Mouse (Mus musculus) G1E (cell line): ENCODE results near the gene Krt27. TPM values are rescaled to one million over a fixed set of nuclear protein-coding genes. Genes with fewer than 3 reads are reported as not detected.

ENCODE experiments used
- ATAC-seq: 2 replicates; pipeline ENCODE4 v1.8.0; 2016; ENCODE audit warnings: mild to moderate bottlenecking; ENCODE audit not compliant: insufficient number of reproducible peaks, poor library complexity, low FRiP score, severe bottlenecking; ENCODE audit errors: extremely low read depth
- DNase-seq: peaks from one replicate; pipeline ENCODE4 v3.0.0; 2012; ENCODE audit warnings: low spot score
- H3K27me3 ChIP-seq: 2 replicates; pipeline ENCODE4 v1.6.1; 2012; ENCODE audit warnings: mild to moderate bottlenecking, low read length, inconsistent platforms; ENCODE audit not compliant: insufficient read depth
- H3K36me3 ChIP-seq: replicated peaks from 2 replicates; pipeline ENCODE3; 2012; ENCODE audit warnings: mild to moderate bottlenecking, inconsistent platforms
- H3K4me1 ChIP-seq: 2 replicates; pipeline ENCODE4 v1.6.1; 2012; ENCODE audit warnings: low read depth, low read length, inconsistent platforms, mixed read lengths; ENCODE audit not compliant: insufficient read depth
- H3K4me3 ChIP-seq: 2 replicates; pipeline ENCODE4 v1.5.1; 2012; ENCODE audit warnings: low read depth, mild to moderate bottlenecking, inconsistent platforms, low read length, moderate library complexity, mixed read lengths
- H3K9me3 ChIP-seq: replicated peaks from 2 replicates; pipeline ENCODE4 v1.6.1; 2012; ENCODE audit warnings: inconsistent platforms
- CTCF ChIP-seq: IDR thresholded peaks from 2 replicates; pipeline ENCODE4 v1.5.1; 2012; ENCODE audit warnings: low read depth, low read length, inconsistent platforms, mixed read lengths
- GATA1 ChIP-seq: IDR thresholded peaks from 2 replicates; pipeline ENCODE4 v1.6.1; 2012; ENCODE audit warnings: borderline replicate concordance, low read length, inconsistent platforms, mixed read lengths
- GATA2 ChIP-seq: IDR thresholded peaks from 2 replicates; pipeline ENCODE4 v1.6.1; 2012; ENCODE audit warnings: low read depth, low read length, inconsistent platforms, borderline replicate concordance
- POLR2AphosphoS5 ChIP-seq: IDR thresholded peaks from 2 replicates; pipeline ENCODE4 v1.6.1; 2012; ENCODE audit warnings: low read depth, low read length, inconsistent platforms; ENCODE audit not compliant: insufficient replicate concordance
- TAL1 ChIP-seq: conservative IDR thresholded peaks from 2 replicates; pipeline ENCODE4 v1.6.1; 2012; ENCODE audit warnings: low read depth, low read length, inconsistent platforms, mixed read lengths
- polyA plus RNA-seq: library from polyadenylated mRNA; stranded (reverse); fragments of >175 nt; gene quantifications from 2 replicates; pipeline ENCODE4 v1.2.3, GENCODE M21; 2012
- total RNA-seq, 2 experiments: library from RNA; stranded (forward) in 1 of 2; stranded (reverse) in 1 of 2; fragments of 200-1000 nt in 1 of 2; fragments of >200 nt in 1 of 2; fragmentation: Nextera tagmentation in 1 of 2; gene quantifications; 2 replicates each; pipeline ENCODE4 v1.2.3; 2014 to 2017

The Krt27 gene
- total and polyA plus RNA-seq, 3 experiments: not detected

GRCm38 (mm10) chr11:99391375-99391774 is 40.5 kb upstream of the Krt27 start:
- H3K36me3 ChIP-seq: peaks cover 19% of the 10 kb centered on the region
- no peak for DNase-seq
- TF ChIP-seq GATA1: no peak
- no peak for TF ChIP-seq CTCF
- TF ChIP-seq TAL1: no peak
- TF ChIP-seq POLR2AphosphoS5: no peak
- TF ChIP-seq GATA2: no peak
- peaks cover 17% of the 10 kb centered on the region for H3K4me1 ChIP-seq
- no peak for ATAC-seq
- H3K9me3 ChIP-seq: no peaks in the 10 kb centered on the region
- no peaks in the 10 kb centered on the region for H3K27me3 ChIP-seq
- no peak overlapping the region for H3K4me3 ChIP-seq

- no peak for ATAC-seq
- TF ChIP-seq GATA1: no peak
- TF ChIP-seq GATA2: no peak
- no peak for TF ChIP-seq CTCF
- TF ChIP-seq POLR2AphosphoS5: no peak
- TF ChIP-seq TAL1: no peak
These were observed 40.0 kb upstream of the Krt27 start for GRCm38 (mm10) chr11:99390866-99391265.

GRCm38 (mm10) chr11:99389264-99389663 is 38.4 kb upstream of the Krt27 start, which contains the start of gene Krt10:
Krt10 (minus strand) TSS chr11:99389364.
- Histone ChIP-seq H3K36me3 (peaks cover 19% of the 10 kb centered on the region), H3K4me1 (peaks cover 22% of the 10 kb centered on the region), H3K9me3 (no peaks in the 10 kb centered on the region), H3K27me3 (no peaks in the 10 kb centered on the region), H3K4me3 (no peak within 1 kb of the TSS)
- no peak for DNase-seq
- TF ChIP-seq CTCF (no peak), GATA2 (no peak), GATA1 (no peak), TAL1 (no peak), POLR2AphosphoS5 (no peak)
- ATAC-seq: no peak

More at GRCm38 (mm10) chr11:99390866-99391265, 40.0 kb upstream of the Krt27 start:
- Histone ChIP-seq H3K4me3 (no peak overlapping the region), H3K4me1 (peaks cover 19% of the 10 kb centered on the region), H3K9me3 (no peaks in the 10 kb centered on the region), H3K36me3 (peaks cover 19% of the 10 kb centered on the region), H3K27me3 (no peaks in the 10 kb centered on the region)
- DNase-seq: no peak

- Histone ChIP-seq H3K36me3 (peaks cover 19% of the 10 kb centered on the region), H3K9me3 (no peaks in the 10 kb centered on the region), H3K4me3 (no peak overlapping the region), H3K4me1 (peaks cover 24% of the 10 kb centered on the region), H3K27me3 (no peaks in the 10 kb centered on the region)
- no peak for TF ChIP-seq POLR2AphosphoS5
- no peak for TF ChIP-seq CTCF
- TF ChIP-seq GATA1: no peak
- TF ChIP-seq GATA2: no peak
- TF ChIP-seq TAL1: no peak
- DNase-seq (no peak), ATAC-seq (no peak)
These were observed 37.8 kb upstream of the Krt27 start for GRCm38 (mm10) chr11:99388661-99389060.

- peak overlapping the region; percentile 74 for H3K4me3 ChIP-seq
- peaks cover 24% of the 10 kb centered on the region for H3K4me1 ChIP-seq
- H3K27me3 ChIP-seq: no peaks in the 10 kb centered on the region
- H3K9me3 ChIP-seq: no peaks in the 10 kb centered on the region
- peaks cover 19% of the 10 kb centered on the region for H3K36me3 ChIP-seq
- ATAC-seq (peak; percentile 80), DNase-seq (peak; percentile 72)
- TF ChIP-seq CTCF: no peak
- TF ChIP-seq GATA2: no peak
- no peak for TF ChIP-seq TAL1
- TF ChIP-seq POLR2AphosphoS5: no peak
- no peak for TF ChIP-seq GATA1
These were observed 35.2 kb upstream of the Krt27 start for GRCm38 (mm10) chr11:99385813-99386721.

GRCm38 (mm10) chr11:99379568-99379967 is 28.7 kb upstream of the Krt27 start:
- Histone ChIP-seq H3K4me1 (peaks cover 5% of the 10 kb centered on the region), H3K36me3 (no peaks in the 10 kb centered on the region), H3K27me3 (peaks cover 1% of the 10 kb centered on the region; the same call in 1 of the 2 replicates), H3K9me3 (no peaks in the 10 kb centered on the region), H3K4me3 (no peak overlapping the region)
- TF ChIP-seq POLR2AphosphoS5 (no peak), CTCF (peak; percentile 84)
- ATAC-seq: peak; percentile 68
- peak; percentile 34 for DNase-seq
